Mouse (Mus musculus) embryo, embryonic 9.5 days (tissue): ENCODE data around the gene Cnst.

Source experiments
- DNase-seq: peaks from one replicate; pipeline ENCODE4 v3.0.0-alpha.2; 2017; ENCODE audit errors: extremely low spot score

Gene Cnst

GRCm38 (mm10) chr1:179591639-179592038, 45.5 kb downstream of the Cnst start:
- no peak for DNase-seq

- DNase-seq: no peak
These were observed 46.0 kb downstream of the Cnst start for GRCm38 (mm10) chr1:179592143-179592542.

- no peak for DNase-seq
These were observed 46.8 kb downstream of the Cnst start for GRCm38 (mm10) chr1:179592972-179593371.

GRCm38 (mm10) chr1:179598386-179598785, 52.2 kb downstream of the Cnst start:
- no peak for DNase-seq

- no peak for DNase-seq
These were observed 58.4 kb downstream of the Cnst start for GRCm38 (mm10) chr1:179604526-179604925.

GRCm38 (mm10) chr1:179606004-179606723, 60.0 kb downstream of the Cnst start:
- no peak for DNase-seq

- DNase-seq: no peak
These were observed 62.4 kb downstream of the Cnst start for GRCm38 (mm10) chr1:179608521-179608920.

- DNase-seq: peak; percentile 4
These were observed 63.7 kb downstream of the Cnst start for GRCm38 (mm10) chr1:179609724-179610505.

GRCm38 (mm10) chr1:179611182-179611581, 65.0 kb downstream of the Cnst start:
- DNase-seq: no peak

GRCm38 (mm10) chr1:179612418-179612817, 66.2 kb downstream of the Cnst start:
- DNase-seq: no peak

- peak; percentile 4 for DNase-seq
These were observed 66.9 kb downstream of the Cnst start for GRCm38 (mm10) chr1:179612986-179613505.

GRCm38 (mm10) chr1:179617426-179617825, 71.3 kb downstream of the Cnst start:
- DNase-seq: no peak

- no peak for DNase-seq
These were observed 76.5 kb downstream of the Cnst start for GRCm38 (mm10) chr1:179622665-179623064.

GRCm38 (mm10) chr1:179623657-179624056, 77.5 kb downstream of the Cnst start:
- peak; percentile 19 for DNase-seq

GRCm38 (mm10) chr1:179624354-179624753, 78.2 kb downstream of the Cnst start:
- peak; percentile 53 for DNase-seq

GRCm38 (mm10) chr1:179627855-179628254, 81.7 kb downstream of the Cnst start:
- DNase-seq: no peak

GRCm38 (mm10) chr1:179628438-179629106, 82.4 kb downstream of the Cnst start:
- DNase-seq: no peak

- no peak for DNase-seq
These were observed 83.1 kb downstream of the Cnst start for GRCm38 (mm10) chr1:179629276-179629675.

GRCm38 (mm10) chr1:179632746-179633413, 86.7 kb downstream of the Cnst start:
- no peak for DNase-seq

- DNase-seq: peak; percentile 43
These were observed 87.2 kb downstream of the Cnst start for GRCm38 (mm10) chr1:179633414-179633752.

- no peak for DNase-seq
These were observed 88.0 kb downstream of the Cnst start for GRCm38 (mm10) chr1:179634159-179634558.

- no peak for DNase-seq
These were observed 96.6 kb downstream of the Cnst start for GRCm38 (mm10) chr1:179642726-179643125.
